Mouse (Mus musculus) monocyte, adult 2 months (primary cell): ENCODE data around the gene Rpusd4.
A peak's percentile ranks its signal among the peaks of the same experiment; 100 is the strongest.

Experiments
- DNase-seq, 2 experiments: peaks; one replicate each; pipeline ENCODE4 v3.0.0; 2022; ENCODE audit warnings: low spot score in 2 of 2, low read depth in 1 of 2

The Rpusd4 gene

GRCm38 (mm10) chr9:35267146-35267975 lies at the start of gene Rpusd4, which contains the start of gene Fam118b:
TSS of gene Rpusd4 (plus strand) at chr9:35267865.
TSS of gene Fam118b (minus strand) at chr9:35267805.
- peak; percentile 63 to 80 for DNase-seq

GRCm38 (mm10) chr9:35217963-35218362 lies 49.7 kb upstream of the Rpusd4 start:
- DNase-seq, result no peak

GRCm38 (mm10) chr9:35223466-35223865 lies 44.2 kb upstream of the Rpusd4 start:
- DNase-seq, result no peak

- DNase-seq, result no peak
Observed at GRCm38 (mm10) chr9:35228671-35229070, 39.0 kb upstream of the Rpusd4 start.

- DNase-seq, result no peak
Observed at GRCm38 (mm10) chr9:35235996-35236395, 31.7 kb upstream of the Rpusd4 start.

GRCm38 (mm10) chr9:35238371-35238770 lies 29.3 kb upstream of the Rpusd4 start:
- DNase-seq, result no peak

- DNase-seq, result no peak
Observed at GRCm38 (mm10) chr9:35238915-35239571, 28.6 kb upstream of the Rpusd4 start.

GRCm38 (mm10) chr9:35239734-35240133 lies 27.9 kb upstream of the Rpusd4 start:
- DNase-seq, result no peak

GRCm38 (mm10) chr9:35247405-35247804 lies 20.3 kb upstream of the Rpusd4 start:
- no peak for DNase-seq

- DNase-seq, result no peak
Observed at GRCm38 (mm10) chr9:35249476-35249875, 18.2 kb upstream of the Rpusd4 start.

GRCm38 (mm10) chr9:35257365-35257764 lies 10.3 kb upstream of the Rpusd4 start:
- DNase-seq, result no peak

- no peak for DNase-seq
Observed at GRCm38 (mm10) chr9:35262418-35262817, 5.2 kb upstream of the Rpusd4 start.

- no peak for DNase-seq
Observed at GRCm38 (mm10) chr9:35263431-35263830, 4.2 kb upstream of the Rpusd4 start.

- no peak for DNase-seq
Observed at GRCm38 (mm10) chr9:35264509-35264908, 3.2 kb upstream of the Rpusd4 start.

GRCm38 (mm10) chr9:35267976-35268715 lies 481 bp downstream of the Rpusd4 start:
- DNase-seq, result no peak

GRCm38 (mm10) chr9:35277855-35278365 lies 10.2 kb downstream of the Rpusd4 start:
- peak in 1 of 2 experiments; percentile 13 for DNase-seq

- no peak for DNase-seq
Observed at GRCm38 (mm10) chr9:35278451-35278850, 10.8 kb downstream of the Rpusd4 start.

GRCm38 (mm10) chr9:35282006-35282850 lies 14.6 kb downstream of the Rpusd4 start:
- DNase-seq, result peak in 1 of 2 experiments; percentile 35

- no peak for DNase-seq
Observed at GRCm38 (mm10) chr9:35282851-35283200, 15.2 kb downstream of the Rpusd4 start.

GRCm38 (mm10) chr9:35283415-35284069 lies 15.9 kb downstream of the Rpusd4 start:
- DNase-seq, result no peak
